Mouse (Mus musculus): Measurements from ENCODE around the gene Ces1a. TPM values are rescaled to one million over a fixed set of nuclear protein-coding genes. Genes with fewer than 3 reads are reported as not detected.

Ces1a gene
- total and polyA plus RNA-seq, 2 experiments: 0.20 to 0.28 TPM

- WGBS: 21% methylated on average over 4 of the region's 4 CpGs
- Histone ChIP-seq H3K27ac (replicated peaks; ENCODE audit: insufficient read depth, low read depth, low read length) (peak overlapping the region; percentile 79), H3K79me2 (ENCODE audit: control insufficient read depth, insufficient read depth, low read length) (no peaks in the 10 kb centered on the region; the same call in 1 of the 2 replicates)
Observed at GRCm38 (mm10) chr8:93075251-93075650, 27.3 kb upstream of the Ces1a start.

GRCm38 (mm10) chr8:93063416-93064117 lies 15.6 kb upstream of the Ces1a start:
- Histone ChIP-seq H3K27me3 (ENCODE audit: control insufficient read depth, insufficient read depth, low read length) (no peaks in the 10 kb centered on the region), H3K36me3 (ENCODE audit: control insufficient read depth, insufficient read depth, low read length) (peaks cover 65% of the 10 kb centered on the region), H3K27ac (replicated peaks; ENCODE audit: insufficient read depth, low read depth, low read length) (peak overlapping the region; percentile 89), H3K79me2 (ENCODE audit: control insufficient read depth, insufficient read depth, low read length) (no peaks in the 10 kb centered on the region; the same call in 1 of the 2 replicates), H3K4me3 (ENCODE audit: insufficient read depth, low read depth, low read length) (no peak overlapping the region), H3K9ac (ENCODE audit: low read depth, low read length) (no peak overlapping the region; the same call in 1 of the 2 replicates), H3K4me1 (ENCODE audit: control insufficient read depth, insufficient read depth, low read length) (peaks cover 15% of the 10 kb centered on the region)
- DNase-seq (ENCODE audit: extremely low read depth, low read depth, low spot score): peak; percentile 93
- WGBS: 14% methylated on average over 3 of the region's 3 CpGs
- TF ChIP-seq CTCF (IDR thresholded peaks at IDR 0.05; ENCODE audit: low read depth, low read length): no peak
- TF ChIP-seq POLR2A (IDR thresholded peaks at IDR 0.05; ENCODE audit: extremely low read depth, insufficient read depth, low read length): no peak

More at GRCm38 (mm10) chr8:93075251-93075650, 27.3 kb upstream of the Ces1a start:
- Histone ChIP-seq H3K36me3 (ENCODE audit: control insufficient read depth, insufficient read depth, low read length) (peaks cover 31% of the 10 kb centered on the region), H3K27me3 (ENCODE audit: control insufficient read depth, insufficient read depth, low read length) (no peaks in the 10 kb centered on the region), H3K4me3 (ENCODE audit: insufficient read depth, low read depth, low read length) (no peak overlapping the region), H3K9ac (ENCODE audit: low read depth, low read length) (no peak overlapping the region), H3K4me1 (ENCODE audit: control insufficient read depth, insufficient read depth, low read length) (peaks cover 41% of the 10 kb centered on the region)
- DNase-seq (ENCODE audit: extremely low read depth, low read depth, low spot score): peak; percentile 94
- TF ChIP-seq POLR2A (IDR thresholded peaks at IDR 0.05; ENCODE audit: extremely low read depth, insufficient read depth, low read length) (no peak), CTCF (IDR thresholded peaks at IDR 0.05; ENCODE audit: low read depth, low read length) (no peak)

GRCm38 (mm10) chr8:93059185-93059584 lies 11.2 kb upstream of the Ces1a start:
- no peak overlapping the region for H3K27ac ChIP-seq (replicated peaks; ENCODE audit: insufficient read depth, low read depth, low read length)
- TF ChIP-seq CTCF (IDR thresholded peaks at IDR 0.05; ENCODE audit: low read depth, low read length): peak; percentile 66
- TF ChIP-seq POLR2A (IDR thresholded peaks at IDR 0.05; ENCODE audit: extremely low read depth, insufficient read depth, low read length): no peak
- peak; percentile 65 for DNase-seq (ENCODE audit: extremely low read depth, low read depth, low spot score)
- WGBS: 30% methylated on average over 2 of the region's 2 CpGs
- peaks cover 13% of the 10 kb centered on the region for H3K4me1 ChIP-seq (ENCODE audit: control insufficient read depth, insufficient read depth, low read length)
- no peak overlapping the region for H3K9ac ChIP-seq (ENCODE audit: low read depth, low read length)
- no peaks in the 10 kb centered on the region; the same call in 1 of the 2 replicates for H3K79me2 ChIP-seq (ENCODE audit: control insufficient read depth, insufficient read depth, low read length)
- no peak overlapping the region for H3K4me3 ChIP-seq (ENCODE audit: insufficient read depth, low read depth, low read length)
- no peaks in the 10 kb centered on the region for H3K27me3 ChIP-seq (ENCODE audit: control insufficient read depth, insufficient read depth, low read length)
- H3K36me3 ChIP-seq (ENCODE audit: control insufficient read depth, insufficient read depth, low read length): peaks cover 55% of the 10 kb centered on the region

GRCm38 (mm10) chr8:93055238-93055637 lies 7.2 kb upstream of the Ces1a start:
- Histone ChIP-seq H3K79me2 (ENCODE audit: control insufficient read depth, insufficient read depth, low read length) (no peaks in the 10 kb centered on the region), H3K4me3 (ENCODE audit: insufficient read depth, low read depth, low read length) (no peak overlapping the region), H3K4me1 (ENCODE audit: control insufficient read depth, insufficient read depth, low read length) (peaks cover 5% of the 10 kb centered on the region; the same call in 1 of the 2 replicates), H3K9ac (ENCODE audit: low read depth, low read length) (no peak overlapping the region), H3K36me3 (ENCODE audit: control insufficient read depth, insufficient read depth, low read length) (peaks cover 29% of the 10 kb centered on the region), H3K27ac (replicated peaks; ENCODE audit: insufficient read depth, low read depth, low read length) (no peak overlapping the region), H3K27me3 (ENCODE audit: control insufficient read depth, insufficient read depth, low read length) (no peaks in the 10 kb centered on the region)
- DNase-seq (ENCODE audit: extremely low read depth, low read depth, low spot score): no peak
- TF ChIP-seq CTCF (IDR thresholded peaks at IDR 0.05; ENCODE audit: low read depth, low read length) (no peak), POLR2A (IDR thresholded peaks at IDR 0.05; ENCODE audit: extremely low read depth, insufficient read depth, low read length) (no peak)
- WGBS: 70% methylated on average over 2 of the region's 2 CpGs

GRCm38 (mm10) chr8:93048510-93049416 lies 771 bp upstream of the Ces1a start:
- 58% methylated on average over 4 of the region's 4 CpGs for WGBS
- Histone ChIP-seq H3K36me3 (ENCODE audit: control insufficient read depth, insufficient read depth, low read length) (no peaks in the 10 kb centered on the region), H3K27ac (replicated peaks; ENCODE audit: insufficient read depth, low read depth, low read length) (no peak overlapping the region), H3K4me1 (ENCODE audit: control insufficient read depth, insufficient read depth, low read length) (no peaks in the 10 kb centered on the region), H3K27me3 (ENCODE audit: control insufficient read depth, insufficient read depth, low read length) (no peaks in the 10 kb centered on the region), H3K4me3 (ENCODE audit: insufficient read depth, low read depth, low read length) (no peak overlapping the region), H3K9ac (ENCODE audit: low read depth, low read length) (no peak overlapping the region), H3K79me2 (ENCODE audit: control insufficient read depth, insufficient read depth, low read length) (no peaks in the 10 kb centered on the region)
- TF ChIP-seq POLR2A (IDR thresholded peaks at IDR 0.05; ENCODE audit: extremely low read depth, insufficient read depth, low read length) (no peak), CTCF (IDR thresholded peaks at IDR 0.05; ENCODE audit: low read depth, low read length) (no peak)
- peak; percentile 49 for DNase-seq (ENCODE audit: extremely low read depth, low read depth, low spot score)

Measured in liver, adult 2 months (tissue).